Mouse (Mus musculus) kidney, embryonic 16.5 days (tissue): ENCODE data around the gene Ankrd9. TPM values are rescaled to one million over a fixed set of nuclear protein-coding genes. Genes with fewer than 3 reads are reported as not detected.

ENCODE experiments used
- ATAC-seq: fragments of 200-750 bp; cut with Nextera tagmentation; 2 replicates; pipeline ENCODE4 v1.8.0; 2017; ENCODE audit warnings: moderate TSS enrichment; ENCODE audit not compliant: low FRiP score, low TSS enrichment
- H3K27ac ChIP-seq: fragments of 300-500 bp; sonication (generic); 2 replicates; pipeline ENCODE4 v1.5.1; 2014; ENCODE audit warnings: low read length
- H3K27me3 ChIP-seq: fragments of 300-500 bp; sonication (generic); 2 replicates; pipeline ENCODE4 v1.6.1; 2014; ENCODE audit warnings: low read length, control low read depth, mixed read lengths; ENCODE audit not compliant: insufficient read depth
- H3K36me3 ChIP-seq: fragments of 300-500 bp; sonication (generic); 2 replicates; pipeline ENCODE4 v1.6.1; 2014; ENCODE audit warnings: low read length, control low read depth, mixed read lengths; ENCODE audit not compliant: insufficient read depth
- H3K4me1 ChIP-seq: fragments of 300-500 bp; sonication (generic); 2 replicates; pipeline ENCODE4 v1.6.1; 2014; ENCODE audit warnings: low read length, control low read depth, mixed read lengths; ENCODE audit not compliant: insufficient read depth
- H3K4me2 ChIP-seq: fragments of 300-500 bp; sonication (generic); replicated peaks from 2 replicates; pipeline ENCODE4 v1.6.1; 2014; ENCODE audit warnings: low read depth, low read length
- H3K4me3 ChIP-seq: fragments of 300-500 bp; sonication (generic); 2 replicates; pipeline ENCODE4 v1.5.1; 2014; ENCODE audit warnings: mild to moderate bottlenecking, low read length
- H3K9ac ChIP-seq: fragments of 300-500 bp; sonication (generic); replicated peaks from 2 replicates; pipeline ENCODE4 v1.6.1; 2014; ENCODE audit warnings: low read length
- H3K9me3 ChIP-seq: fragments of 300-500 bp; sonication (generic); 2 replicates; pipeline ENCODE4 v1.6.1; 2016; ENCODE audit warnings: low read length, control low read depth
- WGBS: fragments of 180-500 bp; shearing (Covaris S2); extraction: QIAGEN DNeasy Blood & Tissue Kit; methylation state at CpG from one replicate; pipeline ENCODE4 v1.1.7; 2014; 5-methylcytosine and 5-hydroxymethylcytosine counted together
- polyA plus RNA-seq: library from polyadenylated mRNA; unstranded; fragments of >200 nt; fragmentation: Nextera tagmentation; extraction: Ambion mirVana; gene quantifications from 2 replicates; pipeline ENCODE4 v1.2.1, GENCODE M21; 2015

Gene Ankrd9
- polyA plus RNA-seq, 1 experiment from 2014 or later: 16.7 TPM

- H3K27me3 ChIP-seq: no peaks in the 10 kb centered on the region
- no peak for ATAC-seq
- H3K9ac ChIP-seq: no peak overlapping the region
- peaks cover 20% of the 10 kb centered on the region for H3K4me1 ChIP-seq
- no peak overlapping the region for H3K27ac ChIP-seq
- 58% methylated on average over 3 of the region's 3 CpGs for WGBS
- no peak overlapping the region for H3K4me2 ChIP-seq
- H3K9me3 ChIP-seq: no peaks in the 10 kb centered on the region
- peaks cover 6% of the 10 kb centered on the region for H3K36me3 ChIP-seq
- no peak overlapping the region for H3K4me3 ChIP-seq
These were observed 2.9 kb upstream of the Ankrd9 start for GRCm38 (mm10) chr12:110981736-110982135.

- 82% methylated on average over 3 of the region's 3 CpGs for WGBS
- Histone ChIP-seq H3K4me1 (peaks cover 18% of the 10 kb centered on the region), H3K27ac (no peak overlapping the region), H3K9me3 (no peaks in the 10 kb centered on the region), H3K4me3 (peak overlapping the region; percentile 77; the same call in 1 of the 2 replicates), H3K36me3 (peaks cover 20% of the 10 kb centered on the region), H3K9ac (peak overlapping the region; percentile 78), H3K4me2 (no peak overlapping the region), H3K27me3 (no peaks in the 10 kb centered on the region)
- no peak for ATAC-seq
These were observed 968 bp upstream of the Ankrd9 start for GRCm38 (mm10) chr12:110979808-110980207.

- ATAC-seq: no peak; the same call in 1 of the 2 replicates
- H3K27ac ChIP-seq: peak overlapping the region; percentile 66
- H3K9me3 ChIP-seq: no peaks in the 10 kb centered on the region
- H3K36me3 ChIP-seq: peaks cover 20% of the 10 kb centered on the region
- no peaks in the 10 kb centered on the region for H3K27me3 ChIP-seq
- peaks cover 11% of the 10 kb centered on the region for H3K4me1 ChIP-seq
- 35% methylated on average over 14 of the region's 14 CpGs for WGBS
- H3K9ac ChIP-seq: peak overlapping the region; percentile 78
- H3K4me2 ChIP-seq: peak overlapping the region; percentile 90
- peak overlapping the region; percentile 77 for H3K4me3 ChIP-seq
These were observed 789 bp downstream of the Ankrd9 start for GRCm38 (mm10) chr12:110977896-110978606.

- no peak for ATAC-seq
- 95% methylated on average over 18 of the region's 18 CpGs for WGBS
- H3K9ac ChIP-seq: no peak overlapping the region; the same call in 1 of the 2 replicates
- H3K27me3 ChIP-seq: no peaks in the 10 kb centered on the region
- H3K4me1 ChIP-seq: peaks cover 11% of the 10 kb centered on the region
- H3K9me3 ChIP-seq: no peaks in the 10 kb centered on the region
- H3K4me3 ChIP-seq: no peak overlapping the region
- peak overlapping the region; percentile 90; the same call in 1 of the 2 replicates for H3K4me2 ChIP-seq
- H3K36me3 ChIP-seq: peaks cover 20% of the 10 kb centered on the region
- no peak overlapping the region for H3K27ac ChIP-seq
These were observed 1.5 kb downstream of the Ankrd9 start for GRCm38 (mm10) chr12:110977345-110977733.

GRCm38 (mm10) chr12:110976589-110977344, 2.1 kb downstream of the Ankrd9 start:
- Histone ChIP-seq H3K9me3 (no peaks in the 10 kb centered on the region), H3K27ac (no peak overlapping the region), H3K4me1 (peaks cover 11% of the 10 kb centered on the region), H3K4me3 (no peak overlapping the region), H3K9ac (no peak overlapping the region), H3K36me3 (peaks cover 20% of the 10 kb centered on the region), H3K4me2 (no peak overlapping the region), H3K27me3 (no peaks in the 10 kb centered on the region)
- 88% methylated on average over 60 of the region's 60 CpGs for WGBS
- ATAC-seq: no peak

- WGBS: 83% methylated on average over 4 of the region's 4 CpGs
- H3K36me3 ChIP-seq: peaks cover 20% of the 10 kb centered on the region
These were observed 2.9 kb downstream of the Ankrd9 start for GRCm38 (mm10) chr12:110975838-110976468.

GRCm38 (mm10) chr12:110975385-110975784, 3.5 kb downstream of the Ankrd9 start:
- Histone ChIP-seq H3K4me1 (peaks cover 11% of the 10 kb centered on the region), H3K4me3 (no peak overlapping the region), H3K9ac (no peak overlapping the region), H3K9me3 (no peaks in the 10 kb centered on the region), H3K4me2 (no peak overlapping the region), H3K27me3 (no peaks in the 10 kb centered on the region), H3K27ac (no peak overlapping the region), H3K36me3 (peaks cover 20% of the 10 kb centered on the region)
- no peak for ATAC-seq
- WGBS: 81% methylated on average over 5 of the region's 5 CpGs

More at GRCm38 (mm10) chr12:110975838-110976468, 2.9 kb downstream of the Ankrd9 start:
- ATAC-seq: no peak
- H3K27ac ChIP-seq: no peak overlapping the region
- H3K27me3 ChIP-seq: no peaks in the 10 kb centered on the region
- no peaks in the 10 kb centered on the region for H3K9me3 ChIP-seq
- H3K4me1 ChIP-seq: peaks cover 11% of the 10 kb centered on the region
- no peak overlapping the region for H3K9ac ChIP-seq
- H3K4me2 ChIP-seq: no peak overlapping the region
- no peak overlapping the region for H3K4me3 ChIP-seq

GRCm38 (mm10) chr12:110974726-110975125, 4.1 kb downstream of the Ankrd9 start:
- H3K4me1 ChIP-seq: peaks cover 10% of the 10 kb centered on the region
- WGBS: 88% methylated on average over 6 of the region's 6 CpGs
- no peaks in the 10 kb centered on the region for H3K27me3 ChIP-seq
- H3K4me2 ChIP-seq: no peak overlapping the region
- H3K36me3 ChIP-seq: peaks cover 20% of the 10 kb centered on the region
- H3K9ac ChIP-seq: no peak overlapping the region
- no peaks in the 10 kb centered on the region for H3K9me3 ChIP-seq
- ATAC-seq: no peak
- H3K27ac ChIP-seq: no peak overlapping the region
- H3K4me3 ChIP-seq: no peak overlapping the region

GRCm38 (mm10) chr12:110974295-110974694, 4.5 kb downstream of the Ankrd9 start:
- no peak overlapping the region for H3K27ac ChIP-seq
- H3K4me3 ChIP-seq: no peak overlapping the region
- H3K9ac ChIP-seq: no peak overlapping the region
- no peak for ATAC-seq
- peaks cover 23% of the 10 kb centered on the region for H3K36me3 ChIP-seq
- H3K4me1 ChIP-seq: peaks cover 6% of the 10 kb centered on the region
- no peak overlapping the region for H3K4me2 ChIP-seq
- no peaks in the 10 kb centered on the region for H3K27me3 ChIP-seq
- WGBS: 93% methylated on average over 7 of the region's 7 CpGs
- H3K9me3 ChIP-seq: no peaks in the 10 kb centered on the region
